Mouse (Mus musculus) intestine, postnatal 0 days (tissue): ENCODE results near the gene Edn2. TPM values are rescaled to one million over a fixed set of nuclear protein-coding genes. Genes with fewer than 3 reads are reported as not detected.

ENCODE experiments used
- ATAC-seq: fragments of 200-750 bp; cut with Nextera tagmentation; 2 replicates; pipeline ENCODE4 v1.8.0; 2017; ENCODE audit warnings: mild to moderate bottlenecking, moderate TSS enrichment, moderate library complexity
- H3K27ac ChIP-seq: fragments of 300-500 bp; sonication (generic); 2 replicates; pipeline ENCODE4 v1.5.1; 2014; ENCODE audit warnings: mild to moderate bottlenecking, low read depth, low read length, moderate library complexity
- H3K27me3 ChIP-seq: fragments of 300-500 bp; sonication (generic); replicated peaks from 2 replicates; pipeline ENCODE4 v1.6.1; 2014; ENCODE audit warnings: low read length, mixed read lengths; ENCODE audit not compliant: control insufficient read depth, insufficient read depth
- H3K36me3 ChIP-seq: fragments of 300-500 bp; sonication (generic); 2 replicates; pipeline ENCODE4 v1.6.1; 2014; ENCODE audit warnings: mild to moderate bottlenecking, moderate library complexity; ENCODE audit not compliant: control insufficient read depth, insufficient read depth
- H3K4me1 ChIP-seq: fragments of 300-500 bp; sonication (generic); replicated peaks from 2 replicates; pipeline ENCODE4 v1.6.1; 2014; ENCODE audit warnings: antibody characterized with exemption, low read length, mixed read lengths; ENCODE audit not compliant: control insufficient read depth, insufficient read depth
- H3K4me2 ChIP-seq: fragments of 300-500 bp; sonication (generic); replicated peaks from 2 replicates; pipeline ENCODE4 v1.6.1; 2014; ENCODE audit warnings: low read depth, mild to moderate bottlenecking, moderate library complexity
- H3K4me3 ChIP-seq: fragments of 300-500 bp; sonication (generic); 2 replicates; pipeline ENCODE4 v1.5.1; 2014; ENCODE audit warnings: low read depth, low read length
- H3K9ac ChIP-seq: fragments of 300-500 bp; sonication (generic); 2 replicates; pipeline ENCODE4 v1.6.1; 2014; ENCODE audit warnings: mild to moderate bottlenecking, low read depth, low read length
- H3K9me3 ChIP-seq: fragments of 300-500 bp; sonication (generic); 2 replicates; pipeline ENCODE4 v1.6.1; 2016; ENCODE audit warnings: mixed run types; ENCODE audit not compliant: control insufficient read depth
- CTCF ChIP-seq: sonication (generic); IDR thresholded peaks from 2 replicates; pipeline ENCODE4 v1.5.1; 2016; ENCODE audit warnings: low read depth, mild to moderate bottlenecking, control low read depth, antibody characterized with exemption, moderate library complexity
- WGBS: fragments of 180-500 bp; shearing (Covaris S2); extraction: QIAGEN DNeasy Blood & Tissue Kit; methylation state at CpG from one replicate; pipeline ENCODE4 v1.1.7; 2014; 5-methylcytosine and 5-hydroxymethylcytosine counted together
- polyA plus RNA-seq: library from polyadenylated mRNA; unstranded; fragments of >200 nt; fragmentation: Nextera tagmentation; extraction: Ambion mirVana; gene quantifications from 2 replicates; pipeline ENCODE4 v1.2.1, GENCODE M21; 2015

Edn2 gene
- polyA plus RNA-seq, 1 experiment from 2014 or later = 5.6 TPM

DNA sequence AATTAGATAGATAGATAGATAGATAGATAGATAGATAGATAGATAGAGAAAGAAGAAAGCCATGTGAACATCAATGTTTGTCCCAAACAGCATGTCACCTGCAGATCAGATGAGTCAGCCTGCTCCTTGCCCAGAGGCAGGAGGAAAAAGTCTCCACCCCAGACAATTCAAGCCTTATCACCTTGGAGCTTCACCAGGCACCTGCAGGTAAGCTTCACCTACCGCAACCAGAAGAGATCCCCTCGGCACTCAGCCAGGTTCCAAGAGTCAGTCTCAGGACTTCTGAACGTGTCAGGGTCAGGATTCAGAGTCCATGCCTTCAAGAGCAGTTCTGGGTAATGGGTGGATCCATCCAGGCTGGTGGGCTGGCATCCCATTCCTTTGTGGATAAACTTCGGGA lies 18.1 kb downstream of the Edn2 start:
- H3K9ac ChIP-seq = no peak overlapping the region
- 45% methylated on average over 4 of the region's 4 CpGs for WGBS
- no peak overlapping the region for H3K27ac ChIP-seq

DNA sequence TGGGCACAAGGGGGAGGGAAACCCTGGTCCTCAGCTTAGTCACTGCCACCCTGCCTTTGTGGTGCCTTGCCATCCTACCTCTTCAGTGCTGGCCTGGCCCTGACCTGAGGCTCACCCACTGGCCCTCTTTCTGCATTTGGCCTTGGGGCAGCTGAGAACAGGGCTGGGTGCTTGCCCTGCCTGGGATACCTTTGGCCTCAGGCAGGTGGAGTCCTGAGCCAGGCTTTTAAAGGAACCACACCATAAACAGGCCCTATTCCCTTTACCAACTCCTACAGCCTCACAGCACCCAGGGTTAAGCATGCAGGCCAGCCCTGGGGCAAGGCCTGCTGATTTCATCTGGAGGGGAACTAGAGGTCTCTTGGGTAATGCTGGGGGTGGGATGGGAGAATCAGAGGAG lies 19.5 kb downstream of the Edn2 start:
- TF ChIP-seq CTCF = peak; percentile 51
- peak; percentile 45 for ATAC-seq
- no peaks in the 10 kb centered on the region for H3K9me3 ChIP-seq

More for the DNA sequence above, 18.1 kb downstream of the Edn2 start:
- H3K27me3 ChIP-seq = no peaks in the 10 kb centered on the region
- no peaks in the 10 kb centered on the region for H3K9me3 ChIP-seq
- H3K4me2 ChIP-seq = no peak overlapping the region
- peak; percentile 75 for ATAC-seq
- H3K36me3 ChIP-seq = no peaks in the 10 kb centered on the region
- no peaks in the 10 kb centered on the region; the same call in 1 of the 2 replicates for H3K4me1 ChIP-seq
- no peak for TF ChIP-seq CTCF
- H3K4me3 ChIP-seq = no peak overlapping the region

DNA sequence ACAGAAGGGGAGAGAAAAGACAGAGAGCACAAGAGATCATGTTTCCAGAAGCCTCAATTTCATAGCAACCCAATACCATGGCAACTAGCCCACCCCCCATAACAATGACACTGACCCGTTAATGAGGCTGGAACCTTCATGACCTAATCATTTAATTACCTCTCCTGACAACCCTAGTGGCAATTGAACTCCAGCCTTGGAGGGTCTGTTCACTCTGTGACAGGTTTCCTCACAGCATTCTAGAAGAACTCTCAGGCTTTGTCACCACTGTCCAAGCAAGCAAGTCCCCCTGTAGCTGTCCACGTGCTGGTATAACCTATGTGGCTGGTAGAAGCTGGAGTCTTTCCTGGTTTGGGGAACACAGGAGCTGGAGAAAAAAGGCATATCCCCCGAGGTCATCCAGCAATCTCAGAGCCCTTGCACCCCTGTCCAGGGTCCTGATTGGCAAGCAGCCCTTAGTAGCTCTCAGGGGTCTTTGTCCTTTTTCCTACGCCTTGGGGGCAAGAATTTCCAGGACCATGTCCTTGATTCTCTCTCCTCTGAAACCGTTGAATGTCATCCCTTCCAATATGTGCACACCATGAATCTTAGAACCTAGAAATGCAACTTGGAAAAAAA lies 23.5 kb downstream of the Edn2 start:
- Histone ChIP-seq H3K9ac (no peak overlapping the region), H3K36me3 (no peaks in the 10 kb centered on the region), H3K4me2 (no peak overlapping the region), H3K27me3 (no peaks in the 10 kb centered on the region), H3K4me3 (no peak overlapping the region), H3K4me1 (peaks cover 10% of the 10 kb centered on the region; the same call in 1 of the 2 replicates), H3K9me3 (no peaks in the 10 kb centered on the region), H3K27ac (no peak overlapping the region)
- TF ChIP-seq CTCF = no peak
- 25% methylated on average over 5 of the region's 5 CpGs for WGBS
- no peak for ATAC-seq

More for the DNA sequence above, 19.5 kb downstream of the Edn2 start:
- Histone ChIP-seq H3K9ac (no peak overlapping the region), H3K4me2 (no peak overlapping the region), H3K4me1 (peaks cover 7% of the 10 kb centered on the region; the same call in 1 of the 2 replicates), H3K27me3 (no peaks in the 10 kb centered on the region), H3K36me3 (no peaks in the 10 kb centered on the region), H3K27ac (no peak overlapping the region), H3K4me3 (no peak overlapping the region)

DNA sequence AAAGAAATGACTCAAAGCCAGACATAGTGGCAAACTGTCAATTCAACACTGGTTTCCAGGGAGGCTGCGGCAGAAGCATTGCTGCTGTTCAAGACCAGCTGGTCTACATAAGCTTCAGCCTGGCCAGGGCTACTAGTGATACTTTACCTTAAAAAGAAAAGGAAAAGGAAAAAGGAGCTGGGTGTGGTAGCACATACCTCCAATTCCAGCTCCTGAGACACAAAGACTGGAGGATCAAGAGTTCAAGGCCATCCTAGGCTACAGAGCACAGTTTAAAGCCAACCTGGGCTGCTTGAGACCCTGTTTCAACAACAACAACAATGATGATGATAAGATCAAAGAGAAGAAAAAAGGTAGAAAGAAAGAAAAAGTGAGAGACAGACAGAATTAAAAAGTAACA lies 25.4 kb downstream of the Edn2 start:
- H3K4me2 ChIP-seq = no peak overlapping the region
- H3K36me3 ChIP-seq = no peaks in the 10 kb centered on the region
- no peak for TF ChIP-seq CTCF
- no peaks in the 10 kb centered on the region for H3K27me3 ChIP-seq
- no peak overlapping the region for H3K4me3 ChIP-seq
- ATAC-seq = no peak
- no peak overlapping the region for H3K27ac ChIP-seq
- peaks cover 18% of the 10 kb centered on the region; the same call in 1 of the 2 replicates for H3K4me1 ChIP-seq
- 87% methylated on average over 1 of the region's 1 CpGs for WGBS
- no peaks in the 10 kb centered on the region for H3K9me3 ChIP-seq
- H3K9ac ChIP-seq = no peak overlapping the region

- H3K36me3 ChIP-seq = no peaks in the 10 kb centered on the region
- H3K27me3 ChIP-seq = no peaks in the 10 kb centered on the region
- 26% methylated on average over 4 of the region's 4 CpGs for WGBS
- H3K4me1 ChIP-seq = peaks cover 18% of the 10 kb centered on the region; the same call in 1 of the 2 replicates
- ATAC-seq = no peak
- peak; percentile 70 for TF ChIP-seq CTCF
- H3K4me2 ChIP-seq = no peak overlapping the region
- no peaks in the 10 kb centered on the region for H3K9me3 ChIP-seq
- H3K27ac ChIP-seq = no peak overlapping the region
- no peak overlapping the region for H3K9ac ChIP-seq
- no peak overlapping the region for H3K4me3 ChIP-seq
Observed at GRCm38 (mm10) chr4:120186934-120187333, 25.9 kb downstream of the Edn2 start.

GRCm38 (mm10) chr4:120188204-120188603 lies 27.2 kb downstream of the Edn2 start:
- no peaks in the 10 kb centered on the region for H3K36me3 ChIP-seq
- H3K9ac ChIP-seq = no peak overlapping the region
- ATAC-seq = no peak
- WGBS = 86% methylated on average over 6 of the region's 6 CpGs
- no peaks in the 10 kb centered on the region for H3K27me3 ChIP-seq
- no peaks in the 10 kb centered on the region for H3K9me3 ChIP-seq
- no peak overlapping the region for H3K4me3 ChIP-seq
- H3K4me1 ChIP-seq = peaks cover 18% of the 10 kb centered on the region; the same call in 1 of the 2 replicates
- H3K27ac ChIP-seq = no peak overlapping the region
- no peak for TF ChIP-seq CTCF
- H3K4me2 ChIP-seq = no peak overlapping the region
